Mouse (Mus musculus) thymus, postnatal 10 days (tissue): ENCODE results near the gene Atpif1.
"Not testable (repeated sequence)": the region's sequence is repeated elsewhere in the genome, so short reads cannot be mapped to it uniquely, and the experiment has no call there.

ENCODE experiments used
- DNase-seq, 2 experiments: peaks; one replicate each; pipeline ENCODE4 v3.0.0; 2021; ENCODE audit warnings: low spot score in 2 of 2

Atpif1 gene

GRCm38 (mm10) chr4:132532981-132533916 lies at the start of gene Atpif1:
TSS of gene Atpif1 (minus strand) at chr4:132533659.
- peak; percentile 82 to 86 for DNase-seq

DNA sequence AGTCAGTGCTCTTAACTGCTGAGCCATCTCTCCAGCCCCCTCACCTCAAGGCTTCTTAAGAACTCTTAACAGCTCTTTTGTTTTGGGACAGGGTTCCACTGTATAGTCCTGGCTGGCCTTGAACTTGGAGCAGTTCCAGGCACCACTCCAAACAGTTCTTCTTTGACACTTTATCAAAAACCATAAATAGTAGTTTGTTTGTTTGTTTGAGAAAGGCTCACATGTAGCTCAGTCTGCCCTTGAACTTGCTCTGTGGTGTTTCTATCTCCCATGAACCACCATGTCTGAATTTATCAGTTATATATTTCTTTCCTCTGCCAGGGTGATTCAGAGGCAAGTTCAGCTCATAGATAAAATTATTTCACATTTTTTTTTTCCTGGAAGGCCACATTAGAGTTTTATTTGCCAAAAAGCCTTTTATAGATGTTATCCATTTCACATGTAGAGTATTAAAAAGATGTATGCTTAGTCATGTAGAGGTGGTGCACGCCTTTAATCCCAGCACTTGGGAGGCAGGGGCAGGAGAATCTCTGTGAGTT lies 41.4 kb upstream of the Atpif1 start:
- DNase-seq = no peak

DNA sequence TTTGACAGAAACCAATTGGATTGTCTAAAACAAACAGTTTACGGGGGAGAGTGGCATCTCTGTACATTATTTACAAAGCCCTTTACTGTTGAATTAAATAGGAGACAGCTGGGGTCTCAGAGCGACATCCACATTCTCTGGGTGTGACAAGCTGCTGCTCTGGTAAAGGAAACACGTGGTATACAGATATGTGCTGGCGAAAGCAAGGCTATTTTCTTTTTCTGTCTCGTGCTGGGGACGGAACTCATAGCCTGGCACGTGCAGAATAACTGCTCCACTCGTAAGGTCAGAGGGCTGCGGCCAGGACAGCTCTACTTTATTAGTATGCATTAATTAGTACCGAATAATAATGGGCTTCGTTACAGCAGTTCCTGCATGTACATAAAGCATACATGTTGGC lies 39.9 kb upstream of the Atpif1 start:
- DNase-seq = no peak

DNA sequence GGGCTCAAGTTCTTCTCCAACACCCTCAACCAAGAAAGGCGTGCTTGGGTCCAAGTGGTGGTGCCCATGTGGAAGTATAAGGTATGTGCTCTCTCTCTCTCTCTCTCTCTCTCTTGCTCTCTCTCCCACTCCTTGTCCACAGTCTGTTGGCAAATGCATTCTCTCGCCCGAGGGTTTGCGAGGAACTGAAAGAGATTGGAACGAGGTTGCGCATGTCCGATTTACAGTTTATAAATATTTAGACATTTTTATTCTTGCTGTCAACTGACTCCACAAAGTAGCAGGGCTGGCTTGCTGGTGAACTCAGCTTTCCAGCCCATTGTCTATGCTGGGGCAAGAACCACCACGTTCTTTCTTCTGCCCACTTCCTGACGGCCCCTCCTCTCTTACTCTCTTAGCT lies 37.7 kb upstream of the Atpif1 start:
- no peak for DNase-seq

DNA sequence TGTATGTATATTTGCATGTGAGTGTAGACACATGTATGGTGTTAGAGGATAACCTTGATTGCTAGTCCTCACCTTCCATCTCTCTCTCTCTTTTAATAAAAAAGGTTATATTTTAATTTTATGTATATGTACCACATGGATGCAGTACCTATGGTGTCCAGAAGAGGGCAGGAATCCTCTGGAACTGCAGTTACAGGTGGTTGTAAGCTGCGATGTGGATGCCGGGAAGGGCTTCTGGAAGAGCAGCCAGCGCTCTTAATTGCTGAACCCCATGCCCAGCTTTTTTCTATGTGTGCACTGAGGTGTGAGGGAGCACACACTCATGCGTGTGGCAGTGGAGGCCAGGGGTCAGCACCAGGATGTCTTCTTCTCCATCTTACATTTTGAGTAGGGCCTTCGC lies 35.7 kb upstream of the Atpif1 start:
- no peak for DNase-seq

- no peak for DNase-seq
These were observed 33.9 kb upstream of the Atpif1 start for GRCm38 (mm10) chr4:132567361-132567779.

GRCm38 (mm10) chr4:132565089-132565747 lies 31.8 kb upstream of the Atpif1 start:
- DNase-seq = no peak

- no peak for DNase-seq
These were observed 30.5 kb upstream of the Atpif1 start, which contains the start of gene Ptafr for GRCm38 (mm10) chr4:132563965-132564364. TSS of gene Ptafr (plus strand) at chr4:132564067.

DNA sequence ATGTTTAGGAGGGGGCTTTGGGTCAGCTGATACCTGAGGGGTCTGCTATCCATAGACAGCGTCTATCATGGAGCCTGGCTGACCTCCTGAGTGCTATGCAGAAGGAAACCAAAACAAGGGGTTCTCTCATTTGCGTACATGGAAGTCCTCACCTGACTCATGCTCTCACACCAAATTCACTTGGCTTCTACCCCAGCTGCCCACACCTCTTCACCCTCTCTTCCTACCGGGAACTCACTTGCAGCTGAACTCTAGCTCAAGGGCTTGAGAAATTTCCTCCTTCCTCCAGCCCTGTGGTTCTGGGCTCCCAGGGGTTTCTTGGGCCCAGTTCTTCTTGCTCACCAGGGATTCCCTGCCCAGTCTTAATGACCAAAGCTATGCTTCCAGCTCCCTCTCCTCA lies 29.8 kb upstream of the Atpif1 start:
- DNase-seq = no peak

DNA sequence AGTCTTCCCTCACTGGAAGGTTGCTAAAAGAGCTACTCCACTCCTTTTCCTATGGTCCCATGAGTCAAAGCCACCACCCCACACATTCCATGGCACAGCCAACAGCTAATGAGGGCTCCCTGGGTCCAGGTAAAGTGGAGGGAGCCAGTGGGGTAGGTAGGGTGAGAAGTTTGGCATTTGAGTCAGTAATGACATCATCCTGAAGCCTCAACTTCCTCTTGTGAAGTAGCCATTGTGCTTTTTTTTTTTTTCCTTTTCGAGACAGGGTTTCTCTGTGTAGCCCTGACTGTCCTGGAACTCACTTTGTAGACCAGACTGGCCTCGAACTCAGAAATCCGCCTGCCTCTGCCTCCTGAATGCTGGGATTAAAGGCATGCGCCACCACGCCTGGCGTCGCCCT lies 22.1 kb upstream of the Atpif1 start:
- DNase-seq = not testable (repeated sequence)

DNA sequence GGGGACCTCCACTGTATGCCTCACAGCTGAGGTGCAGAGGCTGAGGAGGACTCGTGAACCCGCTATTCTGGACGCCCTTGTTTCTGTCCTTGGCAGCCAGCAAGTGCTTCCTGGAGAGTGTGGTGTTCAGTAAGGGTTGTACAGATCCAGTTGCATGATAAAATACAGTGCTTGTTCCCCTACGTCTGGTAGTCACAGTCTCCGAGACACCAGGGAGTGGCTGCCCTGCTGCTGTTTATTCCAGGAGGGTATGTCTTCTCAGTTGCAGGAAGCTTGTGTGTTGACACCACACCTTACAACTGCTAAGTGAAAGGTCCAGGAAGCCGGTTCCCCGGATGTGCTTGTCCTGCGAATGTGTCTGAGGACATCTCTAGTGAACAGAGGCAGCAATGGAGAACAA lies 21.2 kb upstream of the Atpif1 start:
- DNase-seq = no peak

GRCm38 (mm10) chr4:132554221-132554620 lies 20.8 kb upstream of the Atpif1 start:
- DNase-seq = no peak

DNA sequence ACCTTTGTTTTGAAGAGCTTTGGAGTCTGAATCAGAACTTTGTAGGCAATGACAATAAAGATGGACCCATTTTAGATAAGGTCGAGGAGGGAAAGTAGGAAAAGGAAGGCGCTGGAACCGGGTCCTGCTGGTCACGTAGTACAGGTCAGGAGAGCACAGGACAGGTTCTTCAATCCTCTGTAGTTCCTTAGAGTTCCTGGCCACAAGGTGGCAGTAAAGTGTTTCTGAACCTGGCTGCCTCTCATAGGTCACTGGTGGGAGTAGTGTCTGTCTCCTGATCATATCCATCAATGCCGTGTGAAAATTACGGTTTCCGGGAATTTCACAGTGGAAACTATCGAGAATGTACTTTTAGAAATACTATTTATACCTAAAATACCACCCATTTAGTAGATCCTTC lies 12.4 kb upstream of the Atpif1 start:
- DNase-seq = peak in 1 of 2 experiments; percentile 60

- no peak for DNase-seq
These were observed 9.3 kb upstream of the Atpif1 start for GRCm38 (mm10) chr4:132542724-132543123.

GRCm38 (mm10) chr4:132541413-132541812 lies 8.0 kb upstream of the Atpif1 start:
- no peak for DNase-seq

- no peak for DNase-seq
These were observed 6.0 kb upstream of the Atpif1 start for GRCm38 (mm10) chr4:132539481-132539880.

- peak; percentile 93 to 96 for DNase-seq
These were observed 2.1 kb upstream of the Atpif1 start, which contains the start of gene Dnajc8 for GRCm38 (mm10) chr4:132535406-132536121. TSS of gene Dnajc8 (plus strand) at chr4:132535550.

GRCm38 (mm10) chr4:132532496-132532895 lies 963 bp downstream of the Atpif1 start:
- no peak for DNase-seq

DNA sequence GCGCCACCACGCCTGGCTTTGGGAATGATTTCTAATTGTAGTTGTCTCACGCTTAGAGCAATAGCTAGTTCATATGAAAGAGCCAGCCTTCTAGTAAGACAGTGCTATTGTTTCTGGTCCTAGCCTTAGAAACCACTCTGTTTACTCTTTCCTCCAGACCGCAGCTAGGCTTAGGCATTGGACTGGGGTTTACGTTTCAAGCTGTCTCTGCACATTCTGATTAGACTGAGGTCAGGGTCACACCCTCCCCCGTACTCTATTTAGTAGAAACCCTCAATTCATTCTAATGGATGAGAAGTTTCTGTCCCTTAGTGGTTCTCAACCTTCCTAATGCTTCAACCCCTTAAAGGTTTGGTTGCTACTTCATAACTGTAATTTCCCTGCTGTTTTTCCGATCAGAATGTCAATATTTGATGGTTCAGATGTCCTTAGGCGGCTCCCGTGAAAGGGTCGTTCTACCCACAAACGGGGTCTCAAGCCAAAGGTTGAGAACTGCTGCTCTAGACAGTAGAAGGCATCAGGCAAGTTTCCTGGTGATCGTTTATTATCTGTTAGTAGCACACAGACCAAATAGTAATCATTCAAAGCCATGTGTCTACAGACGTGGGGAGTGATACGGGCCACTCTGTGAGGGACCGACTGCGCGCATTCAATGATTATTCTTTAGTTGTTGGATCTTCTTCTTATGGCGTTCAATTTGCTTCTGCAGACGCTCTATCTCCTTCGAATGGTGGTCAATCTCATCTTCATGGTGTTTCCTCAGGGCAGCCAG lies 3.2 kb downstream of the Atpif1 start:
- DNase-seq = no peak

GRCm38 (mm10) chr4:132529344-132529743 lies 4.1 kb downstream of the Atpif1 start:
- DNase-seq = no peak

DNA sequence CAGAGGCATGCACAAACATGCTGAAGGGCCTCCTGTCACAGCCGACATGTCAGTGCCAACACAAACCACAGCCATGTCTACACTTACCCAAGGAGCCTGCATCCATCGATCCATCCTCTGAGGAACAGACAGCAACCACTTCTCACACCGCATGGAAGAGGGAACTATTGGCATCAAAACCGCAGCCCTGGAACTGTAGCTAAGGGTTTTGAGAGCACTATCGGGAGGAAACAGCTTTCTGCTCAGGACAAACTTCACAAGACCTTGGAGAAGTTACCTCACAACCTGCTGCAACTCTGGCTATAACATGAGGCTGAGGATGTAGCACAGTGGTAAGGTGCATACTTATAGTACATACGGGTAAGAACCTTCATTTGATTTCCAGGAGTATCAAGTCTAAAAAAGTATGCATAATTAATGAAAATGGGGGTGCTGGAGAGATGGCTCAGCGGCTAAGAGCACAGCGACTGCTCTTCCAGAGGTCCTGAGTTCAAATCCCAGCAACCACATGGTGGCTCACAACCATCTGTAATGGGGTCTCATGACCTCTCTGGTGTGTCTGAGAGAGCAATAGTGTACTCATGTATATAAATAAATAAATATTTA lies 5.4 kb downstream of the Atpif1 start:
- no peak for DNase-seq
